Mouse (Mus musculus): ENCODE measurements at regions not wholly inside any gene's neighbourhood (a gene's known extent, or its start where the extent isn't known, plus 50 kb on each side); places are given as distances from the start of the nearest gene placed in this dataset.
"Not testable (repeated sequence)": the region's sequence is repeated elsewhere in the genome, so short reads cannot be mapped to it uniquely, and the experiment has no call there.

- not testable (repeated sequence) for ATAC-seq (replicated peaks; ENCODE audit: low read depth, poor library complexity, severe bottlenecking)
These were observed 242.1 kb downstream of the Gm21863 start for GRCm38 (mm10) chr12:20196386-20196785.

GRCm38 (mm10) chr12:20196905-20197304, 242.6 kb downstream of the Gm21863 start:
- not testable (repeated sequence) for ATAC-seq (replicated peaks; ENCODE audit: low read depth, poor library complexity, severe bottlenecking)

- not testable (repeated sequence) for ATAC-seq (replicated peaks; ENCODE audit: low read depth, poor library complexity, severe bottlenecking)
These were observed 269.6 kb downstream of the Gm21863 start for GRCm38 (mm10) chr12:20223921-20224320.

- not testable (repeated sequence) for ATAC-seq (replicated peaks; ENCODE audit: low read depth, poor library complexity, severe bottlenecking)
These were observed 272.5 kb downstream of the Gm21863 start for GRCm38 (mm10) chr12:20226831-20227230.

- ATAC-seq (replicated peaks; ENCODE audit: low read depth, poor library complexity, severe bottlenecking): not testable (repeated sequence)
These were observed 273.3 kb downstream of the Gm21863 start for GRCm38 (mm10) chr12:20227427-20228160.

- not testable (repeated sequence) for ATAC-seq (replicated peaks; ENCODE audit: low read depth, poor library complexity, severe bottlenecking)
These were observed 274.2 kb downstream of the Gm21863 start for GRCm38 (mm10) chr12:20228321-20228999.

GRCm38 (mm10) chr12:20229441-20229840, 275.1 kb downstream of the Gm21863 start:
- ATAC-seq (replicated peaks; ENCODE audit: low read depth, poor library complexity, severe bottlenecking): not testable (repeated sequence)

- ATAC-seq (replicated peaks; ENCODE audit: low read depth, poor library complexity, severe bottlenecking): no peak
These were observed 276.0 kb downstream of the Gm21863 start for GRCm38 (mm10) chr12:20230141-20230892.

GRCm38 (mm10) chr12:20230893-20231235, 276.6 kb downstream of the Gm21863 start:
- ATAC-seq (replicated peaks; ENCODE audit: low read depth, poor library complexity, severe bottlenecking): no peak

GRCm38 (mm10) chr12:20231528-20231927, 277.2 kb downstream of the Gm21863 start:
- no peak; the same call in 1 of the 2 replicates for ATAC-seq (replicated peaks; ENCODE audit: low read depth, poor library complexity, severe bottlenecking)

GRCm38 (mm10) chr12:20231986-20232541, 277.8 kb downstream of the Gm21863 start:
- no peak for ATAC-seq (replicated peaks; ENCODE audit: low read depth, poor library complexity, severe bottlenecking)

- ATAC-seq (replicated peaks; ENCODE audit: low read depth, poor library complexity, severe bottlenecking): 0 out of 2 replicates have a peak, but pooled peaks have one; percentile 24
These were observed 278.6 kb downstream of the Gm21863 start for GRCm38 (mm10) chr12:20232746-20233453.

GRCm38 (mm10) chr12:20233454-20233831, 279.1 kb downstream of the Gm21863 start:
- no peak for ATAC-seq (replicated peaks; ENCODE audit: low read depth, poor library complexity, severe bottlenecking)

- peak; percentile 19; the same call in 1 of the 2 replicates for ATAC-seq (replicated peaks; ENCODE audit: low read depth, poor library complexity, severe bottlenecking)
These were observed 279.6 kb downstream of the Gm21863 start for GRCm38 (mm10) chr12:20233871-20234307.
